Mouse (Mus musculus): Measurements from ENCODE around the gene Tbc1d2b.

DNA sequence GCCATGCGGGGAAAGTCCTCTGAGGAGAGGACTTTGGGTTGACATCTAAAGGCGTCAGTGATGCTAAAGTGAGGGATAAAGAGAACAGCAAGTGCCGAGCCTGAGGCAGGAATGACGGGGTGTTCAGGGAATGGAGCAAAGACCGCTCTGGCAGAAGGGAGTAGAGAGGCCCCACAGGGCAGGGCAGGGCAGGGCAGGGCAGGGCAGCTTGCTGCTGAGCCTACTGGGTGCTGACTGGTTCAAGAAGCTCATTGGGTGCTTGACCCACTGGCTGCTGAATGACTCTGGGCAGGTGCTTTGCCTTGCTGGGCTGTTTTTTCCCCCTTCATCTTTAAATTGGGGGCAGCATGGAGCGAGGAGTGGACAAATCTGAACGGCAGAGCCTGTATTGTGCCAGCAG lies 74.3 kb downstream of the Tbc1d2b start:
- TF ChIP-seq POLR2A (IDR thresholded peaks at IDR 0.05; ENCODE audit: borderline replicate concordance, control insufficient read depth, low read depth, low read length): no peak
- TF ChIP-seq CTCF (IDR thresholded peaks at IDR 0.05; ENCODE audit: control insufficient read depth, insufficient read depth, low read length): no peak
